Comparison of ENCODE assay signal across 20 mouse cellular contexts in the genomic region with DNA sequence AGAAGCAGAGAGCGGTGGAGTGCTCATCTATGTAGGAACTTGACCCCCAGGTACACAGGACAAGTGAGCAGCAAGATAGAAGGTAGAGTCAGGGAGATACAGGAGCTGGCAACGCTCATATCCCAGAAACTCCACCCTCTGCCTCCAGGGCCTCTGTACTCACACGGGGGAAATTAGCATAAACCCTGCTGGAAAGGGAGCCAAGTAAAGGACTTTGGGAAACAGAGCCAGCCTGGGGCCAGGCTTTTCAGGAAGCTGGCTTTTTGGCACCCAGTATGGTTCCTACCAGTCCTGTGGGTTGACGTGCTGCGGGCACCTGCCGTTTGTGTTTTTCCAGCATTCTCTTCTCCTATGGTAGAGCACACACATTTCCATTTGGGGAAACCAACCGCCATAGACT.
DNase-seq lines count a peak whose midpoint lies in the region; ATAC-seq and TF ChIP-seq lines count a peak whose summit lies in the region.
"Had no signal": no experiment of that assay in that cellular context is flagged by ENCODE, and none has a peak within 500 bp of the region (broad histone marks: within the 10 kb centered on the region; RNA-seq: fewer than 3 reads in every experiment).

No protein-coding gene starts in this region.

- H3K4me1 ChIP-seq in forebrain, embryonic 16.5 days (replicated peaks; ENCODE audit: control insufficient read depth, insufficient read depth, low read length) = peaks cover 4% of the 10 kb centered on the region
- peaks cover 5% of the 10 kb centered on the region for H3K4me1 ChIP-seq in forebrain, embryonic 10.5 days
- no peaks in the 10 kb centered on the region for H3K4me1 ChIP-seq in kidney, adult 2 months (ENCODE audit: control insufficient read depth, insufficient read depth, low read length)
- no peaks in the 10 kb centered on the region for H3K4me1 ChIP-seq in kidney, embryonic 15.5 days
- H3K4me1 ChIP-seq: heart, embryonic 12.5 days; liver, embryonic 13.5 days; neural tube, embryonic 12.5 days had no signal

- no peak overlapping the region for H3K9ac ChIP-seq in forebrain, embryonic 16.5 days (replicated peaks; ENCODE audit: low read depth, low read length)
- no peak overlapping the region for H3K9ac ChIP-seq in kidney, embryonic 15.5 days
- H3K9ac ChIP-seq: heart, embryonic 12.5 days; liver, embryonic 13.5 days; midbrain, embryonic 12.5 days; neural tube, embryonic 12.5 days had no signal

- no peak overlapping the region for H3K4me3 ChIP-seq in forebrain, embryonic 16.5 days (replicated peaks; ENCODE audit: low read length)
- H3K4me3 ChIP-seq in forebrain, embryonic 10.5 days = no peak overlapping the region
- H3K4me3 ChIP-seq in kidney, adult 2 months (ENCODE audit: insufficient read depth, low read depth, low read length) = no peak overlapping the region
- no peak overlapping the region for H3K4me3 ChIP-seq in kidney, embryonic 15.5 days (replicated peaks)
- H3K4me3 ChIP-seq: gastrocnemius, adult 2 months; heart, embryonic 12.5 days; layer of hippocampus, adult 2 months; liver, embryonic 13.5 days; midbrain, embryonic 12.5 days; neural tube, embryonic 12.5 days had no signal

- no peaks in the 10 kb centered on the region for H3K27me3 ChIP-seq in forebrain, embryonic 16.5 days (replicated peaks; ENCODE audit: control insufficient read depth, insufficient read depth, low read length)
- H3K27me3 ChIP-seq in forebrain, embryonic 10.5 days (ENCODE audit: poor library complexity, severe bottlenecking) = peaks cover 8% of the 10 kb centered on the region
- no peaks in the 10 kb centered on the region for H3K27me3 ChIP-seq in kidney, adult 2 months (replicated peaks; ENCODE audit: control insufficient read depth, insufficient read depth, low read length)
- H3K27me3 ChIP-seq in kidney, embryonic 15.5 days = no peaks in the 10 kb centered on the region
- H3K27me3 ChIP-seq: liver, embryonic 13.5 days; midbrain, embryonic 12.5 days; neural tube, embryonic 12.5 days had no signal

- no peaks in the 10 kb centered on the region for H3K9me3 ChIP-seq in forebrain, embryonic 16.5 days (ENCODE audit: control insufficient read depth, low read length)
- no peaks in the 10 kb centered on the region for H3K9me3 ChIP-seq in forebrain, embryonic 10.5 days
- H3K9me3 ChIP-seq in kidney, embryonic 15.5 days (replicated peaks) = no peaks in the 10 kb centered on the region
- H3K9me3 ChIP-seq: heart, embryonic 12.5 days; liver, embryonic 13.5 days; midbrain, embryonic 12.5 days; neural tube, embryonic 12.5 days had no signal

- TF ChIP-seq POLR2A in kidney, adult 2 months (IDR thresholded peaks at IDR 0.05; ENCODE audit: low read depth, low read length) = no peak

- ATAC-seq in forebrain, embryonic 16.5 days = 0 out of 2 replicates have a peak, but pooled peaks have one; percentile 58
- ATAC-seq in kidney, embryonic 15.5 days (replicated peaks; ENCODE audit: low FRiP score) = no peak
- ATAC-seq: inflammation-experienced regulatory T-cells, adult 6 months had no signal

- no peaks in the 10 kb centered on the region for H3K36me3 ChIP-seq in forebrain, embryonic 16.5 days (ENCODE audit: control insufficient read depth, insufficient read depth)
- H3K36me3 ChIP-seq in forebrain, embryonic 10.5 days (replicated peaks) = no peaks in the 10 kb centered on the region
- H3K36me3 ChIP-seq in kidney, adult 2 months (ENCODE audit: control insufficient read depth, insufficient read depth, low read length) = no peaks in the 10 kb centered on the region
- no peaks in the 10 kb centered on the region for H3K36me3 ChIP-seq in kidney, embryonic 15.5 days
- H3K36me3 ChIP-seq: heart, embryonic 12.5 days; liver, embryonic 13.5 days; midbrain, embryonic 12.5 days; neural tube, embryonic 12.5 days had no signal

- TF ChIP-seq CTCF in kidney, adult 2 months (conservative IDR thresholded peaks at IDR 0.05; ENCODE audit: insufficient read depth, insufficient read length, low read depth, low read length) = no peak

- H3K27ac ChIP-seq in forebrain, embryonic 16.5 days (ENCODE audit: low read length) = no peak overlapping the region
- no peak overlapping the region for H3K27ac ChIP-seq in forebrain, embryonic 10.5 days
- no peak overlapping the region for H3K27ac ChIP-seq in kidney, adult 2 months (ENCODE audit: insufficient read depth, low read depth, low read length)
- no peak overlapping the region for H3K27ac ChIP-seq in kidney, embryonic 15.5 days
- H3K27ac ChIP-seq: gastrocnemius, adult 2 months; layer of hippocampus, adult 2 months; liver, embryonic 13.5 days; midbrain, embryonic 12.5 days; neural tube, embryonic 12.5 days; stomach, postnatal 0 days had no signal

- 26% methylated on average over 7 of the region's 7 CpGs for WGBS in forebrain, embryonic 16.5 days
- 45% methylated on average over 7 of the region's 7 CpGs for WGBS in forebrain, embryonic 10.5 days
- WGBS in kidney, adult 2 months = 62% methylated on average over 7 of the region's 7 CpGs
- WGBS in kidney, embryonic 15.5 days = 59% methylated on average over 7 of the region's 7 CpGs

- no peak overlapping the region for H3K4me2 ChIP-seq in forebrain, embryonic 16.5 days (ENCODE audit: low read length)
- H3K4me2 ChIP-seq in kidney, embryonic 15.5 days = no peak overlapping the region
- H3K4me2 ChIP-seq: heart, embryonic 12.5 days; liver, embryonic 13.5 days; midbrain, embryonic 12.5 days; neural tube, embryonic 12.5 days had no signal

- no peak for DNase-seq in forebrain, embryonic 10.5 days (ENCODE audit: extremely low spot score, low spot score)
- DNase-seq in kidney, adult 2 months = peak; percentile 35
- peak; percentile 66 for DNase-seq in ES-CJ7 (ENCODE audit: low read depth, low spot score)
- DNase-seq in R1 (ENCODE audit: low read depth, low spot score) = peak; percentile 62
- DNase-seq in thymus, postnatal 36 days = no peak
- DNase-seq: gastrocnemius, adult 2 months; heart, postnatal 10 days; kidney, postnatal 10 days; liver, embryonic 13.5 days; lung, adult 2 months; lung, postnatal 14 days; right cerebral cortex, postnatal 14 days had no signal

Comparison
In these comparisons a context has a peak if more than half of its experiments do, and no peak if none do; other contexts are left out.
1. DNase-seq: peak in kidney, adult 2 months (single experiment), ES-CJ7 (single experiment) and R1 (single experiment); none in forebrain, embryonic 10.5 days (single experiment) and thymus, postnatal 36 days (0 of 2).